Mouse (Mus musculus): Measurements from ENCODE around the gene Fstl1. TPM values are rescaled to one million over a fixed set of nuclear protein-coding genes. Genes with fewer than 3 reads are reported as not detected.

The Fstl1 gene
- polyA plus RNA-seq, 1 experiment from 2014 or later, result 271 TPM

- DNase-seq (ENCODE audit: low spot score) (no peak), ATAC-seq (ENCODE audit: low FRiP score) (no peak)
- H3K4me3 ChIP-seq (ENCODE audit: low read depth, low read length), result no peak overlapping the region
- H3K27me3 ChIP-seq (ENCODE audit: control insufficient read depth, insufficient read depth, low read length), result no peaks in the 10 kb centered on the region
- no peak overlapping the region for H3K9ac ChIP-seq (ENCODE audit: low read depth, low read length)
- H3K9me3 ChIP-seq (ENCODE audit: control insufficient read depth, low read length), result no peaks in the 10 kb centered on the region
- H3K4me1 ChIP-seq (replicated peaks; ENCODE audit: control insufficient read depth, insufficient read depth, low read length), result peaks cover 8% of the 10 kb centered on the region
- 73% methylated on average over 12 of the region's 12 CpGs for WGBS
- H3K27ac ChIP-seq (ENCODE audit: low read depth, low read length), result no peak overlapping the region
- H3K36me3 ChIP-seq (ENCODE audit: control insufficient read depth, insufficient read depth, low read length), result no peaks in the 10 kb centered on the region
- H3K4me2 ChIP-seq (replicated peaks; ENCODE audit: low read depth, low read length), result no peak overlapping the region
These were observed 13.5 kb downstream of the Fstl1 start for GRCm38 (mm10) chr16:37790008-37790780.

- no peak for DNase-seq (ENCODE audit: low spot score)
- no peak overlapping the region for H3K9ac ChIP-seq (ENCODE audit: low read depth, low read length)
- no peak overlapping the region for H3K4me3 ChIP-seq (ENCODE audit: low read depth, low read length)
- no peaks in the 10 kb centered on the region for H3K36me3 ChIP-seq (ENCODE audit: control insufficient read depth, insufficient read depth, low read length)
- no peak overlapping the region for H3K27ac ChIP-seq (ENCODE audit: low read depth, low read length)
- ATAC-seq (ENCODE audit: low FRiP score), result no peak
- 84% methylated on average over 8 of the region's 8 CpGs for WGBS
- no peaks in the 10 kb centered on the region for H3K9me3 ChIP-seq (ENCODE audit: control insufficient read depth, low read length)
- no peak overlapping the region for H3K4me2 ChIP-seq (replicated peaks; ENCODE audit: low read depth, low read length)
- peaks cover 8% of the 10 kb centered on the region for H3K4me1 ChIP-seq (replicated peaks; ENCODE audit: control insufficient read depth, insufficient read depth, low read length)
- H3K27me3 ChIP-seq (ENCODE audit: control insufficient read depth, insufficient read depth, low read length), result no peaks in the 10 kb centered on the region
These were observed 14.1 kb downstream of the Fstl1 start for GRCm38 (mm10) chr16:37790781-37791175.

- H3K27me3 ChIP-seq (ENCODE audit: control insufficient read depth, insufficient read depth, low read length), result no peaks in the 10 kb centered on the region
- no peak overlapping the region for H3K4me2 ChIP-seq (replicated peaks; ENCODE audit: low read depth, low read length)
- H3K27ac ChIP-seq (ENCODE audit: low read depth, low read length), result no peak overlapping the region
- H3K4me3 ChIP-seq (ENCODE audit: low read depth, low read length), result no peak overlapping the region
- H3K36me3 ChIP-seq (ENCODE audit: control insufficient read depth, insufficient read depth, low read length), result no peaks in the 10 kb centered on the region
- DNase-seq (ENCODE audit: low spot score) (no peak), ATAC-seq (ENCODE audit: low FRiP score) (no peak)
- H3K9ac ChIP-seq (ENCODE audit: low read depth, low read length), result no peak overlapping the region
- no peaks in the 10 kb centered on the region for H3K4me1 ChIP-seq (replicated peaks; ENCODE audit: control insufficient read depth, insufficient read depth, low read length)
- no peaks in the 10 kb centered on the region for H3K9me3 ChIP-seq (ENCODE audit: control insufficient read depth, low read length)
- 95% methylated on average over 10 of the region's 10 CpGs for WGBS
These were observed 19.0 kb downstream of the Fstl1 start for GRCm38 (mm10) chr16:37795651-37796150.

- Histone ChIP-seq H3K36me3 (ENCODE audit: control insufficient read depth, insufficient read depth, low read length) (no peaks in the 10 kb centered on the region), H3K4me1 (replicated peaks; ENCODE audit: control insufficient read depth, insufficient read depth, low read length) (no peaks in the 10 kb centered on the region), H3K27ac (ENCODE audit: low read depth, low read length) (no peak overlapping the region), H3K9me3 (ENCODE audit: control insufficient read depth, low read length) (no peaks in the 10 kb centered on the region), H3K9ac (ENCODE audit: low read depth, low read length) (no peak overlapping the region), H3K4me3 (ENCODE audit: low read depth, low read length) (no peak overlapping the region), H3K27me3 (ENCODE audit: control insufficient read depth, insufficient read depth, low read length) (no peaks in the 10 kb centered on the region), H3K4me2 (replicated peaks; ENCODE audit: low read depth, low read length) (no peak overlapping the region)
- ATAC-seq (ENCODE audit: low FRiP score), result no peak
- no peak for DNase-seq (ENCODE audit: low spot score)
- WGBS, result 96% methylated on average over 11 of the region's 11 CpGs
These were observed 19.6 kb downstream of the Fstl1 start for GRCm38 (mm10) chr16:37796270-37796669.

GRCm38 (mm10) chr16:37801097-37801496 lies 24.4 kb downstream of the Fstl1 start:
- Histone ChIP-seq H3K4me2 (replicated peaks; ENCODE audit: low read depth, low read length) (no peak overlapping the region), H3K9ac (ENCODE audit: low read depth, low read length) (no peak overlapping the region), H3K9me3 (ENCODE audit: control insufficient read depth, low read length) (no peaks in the 10 kb centered on the region), H3K27me3 (ENCODE audit: control insufficient read depth, insufficient read depth, low read length) (no peaks in the 10 kb centered on the region), H3K4me1 (replicated peaks; ENCODE audit: control insufficient read depth, insufficient read depth, low read length) (no peaks in the 10 kb centered on the region), H3K27ac (ENCODE audit: low read depth, low read length) (no peak overlapping the region), H3K4me3 (ENCODE audit: low read depth, low read length) (no peak overlapping the region), H3K36me3 (ENCODE audit: control insufficient read depth, insufficient read depth, low read length) (0 out of 2 replicates have a peak, but pooled peaks cover 2% of the 10 kb centered on the region)
- DNase-seq (ENCODE audit: low spot score), result no peak
- ATAC-seq (ENCODE audit: low FRiP score), result no peak
- WGBS, result 92% methylated on average over 2 of the region's 2 CpGs

- H3K4me3 ChIP-seq (ENCODE audit: low read depth, low read length), result no peak overlapping the region
- H3K27me3 ChIP-seq (ENCODE audit: control insufficient read depth, insufficient read depth, low read length), result no peaks in the 10 kb centered on the region
- H3K4me2 ChIP-seq (replicated peaks; ENCODE audit: low read depth, low read length), result no peak overlapping the region
- no peaks in the 10 kb centered on the region for H3K4me1 ChIP-seq (replicated peaks; ENCODE audit: control insufficient read depth, insufficient read depth, low read length)
- 0 out of 2 replicates have a peak, but pooled peaks cover 2% of the 10 kb centered on the region for H3K36me3 ChIP-seq (ENCODE audit: control insufficient read depth, insufficient read depth, low read length)
- no peaks in the 10 kb centered on the region for H3K9me3 ChIP-seq (ENCODE audit: control insufficient read depth, low read length)
- no peak overlapping the region for H3K9ac ChIP-seq (ENCODE audit: low read depth, low read length)
- H3K27ac ChIP-seq (ENCODE audit: low read depth, low read length), result no peak overlapping the region
- no peak for ATAC-seq (ENCODE audit: low FRiP score)
- no peak for DNase-seq (ENCODE audit: low spot score)
- WGBS, result 61% methylated on average over 4 of the region's 4 CpGs
These were observed 26.1 kb downstream of the Fstl1 start for GRCm38 (mm10) chr16:37802686-37803295.

GRCm38 (mm10) chr16:37803387-37803950 lies 26.8 kb downstream of the Fstl1 start:
- no peaks in the 10 kb centered on the region for H3K4me1 ChIP-seq (replicated peaks; ENCODE audit: control insufficient read depth, insufficient read depth, low read length)
- no peak overlapping the region for H3K27ac ChIP-seq (ENCODE audit: low read depth, low read length)
- WGBS, result 94% methylated on average over 9 of the region's 9 CpGs
- H3K9ac ChIP-seq (ENCODE audit: low read depth, low read length), result no peak overlapping the region
- 0 out of 2 replicates have a peak, but pooled peaks cover 2% of the 10 kb centered on the region for H3K36me3 ChIP-seq (ENCODE audit: control insufficient read depth, insufficient read depth, low read length)
- H3K27me3 ChIP-seq (ENCODE audit: control insufficient read depth, insufficient read depth, low read length), result no peaks in the 10 kb centered on the region
- H3K9me3 ChIP-seq (ENCODE audit: control insufficient read depth, low read length), result no peaks in the 10 kb centered on the region
- DNase-seq (ENCODE audit: low spot score) (no peak), ATAC-seq (ENCODE audit: low FRiP score) (no peak)
- H3K4me3 ChIP-seq (ENCODE audit: low read depth, low read length), result no peak overlapping the region
- no peak overlapping the region for H3K4me2 ChIP-seq (replicated peaks; ENCODE audit: low read depth, low read length)

- ATAC-seq (ENCODE audit: low FRiP score), result no peak
- Histone ChIP-seq H3K4me2 (replicated peaks; ENCODE audit: low read depth, low read length) (no peak overlapping the region), H3K4me1 (replicated peaks; ENCODE audit: control insufficient read depth, insufficient read depth, low read length) (peaks cover 2% of the 10 kb centered on the region; the same call in 1 of the 2 replicates), H3K36me3 (ENCODE audit: control insufficient read depth, insufficient read depth, low read length) (0 out of 2 replicates have a peak, but pooled peaks cover 2% of the 10 kb centered on the region), H3K9me3 (ENCODE audit: control insufficient read depth, low read length) (no peaks in the 10 kb centered on the region), H3K4me3 (ENCODE audit: low read depth, low read length) (no peak overlapping the region), H3K27me3 (ENCODE audit: control insufficient read depth, insufficient read depth, low read length) (no peaks in the 10 kb centered on the region), H3K9ac (ENCODE audit: low read depth, low read length) (no peak overlapping the region), H3K27ac (ENCODE audit: low read depth, low read length) (no peak overlapping the region)
- no peak for DNase-seq (ENCODE audit: low spot score)
- WGBS, result 86% methylated on average over 3 of the region's 3 CpGs
These were observed 29.2 kb downstream of the Fstl1 start for GRCm38 (mm10) chr16:37805746-37806495.
